Mouse (Mus musculus): ENCODE measurements around the gene Gm45021. TPM values are rescaled to one million over a fixed set of nuclear protein-coding genes. Genes with fewer than 3 reads are reported as not detected.
"Not testable (repeated sequence)": the region's sequence is repeated elsewhere in the genome, so short reads cannot be mapped to it uniquely, and the experiment has no call there.

The Gm45021 gene
- polyA plus RNA-seq, 1 experiment from 2014 or later = not detected

GRCm38 (mm10) chr6:48597233-48597625 lies 7.8 kb downstream of the Gm45021 start:
- ATAC-seq (ENCODE audit: low FRiP score) = no peak
- 96% methylated on average over 27 of the region's 27 CpGs for WGBS
- no peaks in the 10 kb centered on the region for H3K27me3 ChIP-seq (replicated peaks)
- peaks cover 18% of the 10 kb centered on the region for H3K9me3 ChIP-seq (replicated peaks)
- H3K4me1 ChIP-seq = peaks cover 31% of the 10 kb centered on the region
- H3K9ac ChIP-seq (replicated peaks) = no peak overlapping the region
- H3K36me3 ChIP-seq = peaks cover 45% of the 10 kb centered on the region
- no peak overlapping the region for H3K4me2 ChIP-seq
- H3K4me3 ChIP-seq (replicated peaks) = no peak overlapping the region
- H3K27ac ChIP-seq (replicated peaks) = no peak overlapping the region

GRCm38 (mm10) chr6:48600594-48600993 lies 11.2 kb downstream of the Gm45021 start:
- H3K36me3 ChIP-seq = peaks cover 45% of the 10 kb centered on the region
- no peak for ATAC-seq (ENCODE audit: low FRiP score)
- H3K4me2 ChIP-seq = peak overlapping the region; percentile 69; the same call in 1 of the 2 replicates
- H3K27ac ChIP-seq (replicated peaks) = peak overlapping the region; percentile 93
- 95% methylated on average over 1 of the region's 1 CpGs for WGBS
- no peaks in the 10 kb centered on the region for H3K27me3 ChIP-seq (replicated peaks)
- no peak overlapping the region for H3K4me3 ChIP-seq (replicated peaks)
- H3K4me1 ChIP-seq = peaks cover 19% of the 10 kb centered on the region
- 0 out of 2 replicates have a peak overlapping the region, but pooled peaks have one; percentile 74 for H3K9ac ChIP-seq (replicated peaks)
- peaks cover 18% of the 10 kb centered on the region for H3K9me3 ChIP-seq (replicated peaks)

GRCm38 (mm10) chr6:48601271-48602079 lies 12.1 kb downstream of the Gm45021 start, which contains the start of gene Zfp775:
Gene Zfp775, plus strand, starts transcription at chr6:48602063.
- peak within 1 kb of the TSS; percentile 74 for H3K9ac ChIP-seq (replicated peaks)
- WGBS = 3% methylated on average over 42 of the region's 42 CpGs
- peak; percentile 99 for ATAC-seq (ENCODE audit: low FRiP score)
- H3K4me2 ChIP-seq = peak within 1 kb of the TSS; percentile 69
- H3K9me3 ChIP-seq (replicated peaks) = peaks cover 14% of the 10 kb centered on the region
- H3K27me3 ChIP-seq (replicated peaks) = no peaks in the 10 kb centered on the region
- H3K4me3 ChIP-seq (replicated peaks) = peak within 1 kb of the TSS; percentile 73
- peak within 1 kb of the TSS; percentile 93 for H3K27ac ChIP-seq (replicated peaks)
- H3K36me3 ChIP-seq = peaks cover 37% of the 10 kb centered on the region
- peaks cover 19% of the 10 kb centered on the region for H3K4me1 ChIP-seq

DNA sequence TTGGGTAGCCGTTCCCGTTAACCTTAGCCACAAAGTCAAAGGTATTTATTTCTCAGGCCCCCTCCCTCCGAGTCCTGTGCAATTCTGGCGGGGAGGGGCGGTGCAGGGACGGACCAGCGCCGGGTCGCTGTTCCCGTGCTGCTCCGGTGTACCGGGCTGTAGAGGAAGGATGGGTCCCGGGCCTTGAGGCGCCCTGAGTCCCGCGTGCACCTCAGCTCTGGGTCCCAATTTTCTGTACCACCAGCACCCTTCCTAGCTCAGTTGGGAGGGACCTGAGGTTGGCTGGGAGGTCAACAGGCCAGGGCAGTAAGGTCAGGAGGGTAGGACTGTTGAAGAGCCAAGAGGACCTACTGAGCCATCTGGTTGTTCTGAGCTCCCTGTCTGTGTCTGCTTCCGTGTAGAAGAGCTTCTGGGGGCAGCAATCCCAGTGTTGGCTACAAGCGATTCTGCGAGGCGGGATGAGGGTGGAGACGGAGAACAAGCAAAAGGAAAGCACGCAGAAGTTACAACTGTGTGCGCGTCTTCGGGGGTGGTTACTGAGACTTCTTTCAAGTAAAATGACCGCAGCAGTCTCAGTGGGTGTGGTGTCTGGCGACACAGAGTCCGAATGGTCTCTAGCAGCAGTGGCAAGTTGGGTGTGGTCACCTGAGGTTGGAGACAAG lies 12.8 kb downstream of the Gm45021 start:
- ATAC-seq (ENCODE audit: low FRiP score) = peak; percentile 83
- Histone ChIP-seq H3K9me3 (replicated peaks) (peaks cover 7% of the 10 kb centered on the region), H3K4me1 (peaks cover 19% of the 10 kb centered on the region), H3K4me3 (replicated peaks) (peak overlapping the region; percentile 73), H3K9ac (replicated peaks) (peak overlapping the region; percentile 74), H3K36me3 (peaks cover 29% of the 10 kb centered on the region), H3K27ac (replicated peaks) (peak overlapping the region; percentile 93), H3K27me3 (replicated peaks) (no peaks in the 10 kb centered on the region), H3K4me2 (peak overlapping the region; percentile 69)
- under 1% methylated on average over 28 of the region's 28 CpGs for WGBS

- Histone ChIP-seq H3K9me3 (replicated peaks) (no peaks in the 10 kb centered on the region), H3K4me3 (replicated peaks) (no peak overlapping the region), H3K36me3 (peaks cover 3% of the 10 kb centered on the region; the same call in 1 of the 2 replicates), H3K4me2 (no peak overlapping the region), H3K27me3 (replicated peaks) (no peaks in the 10 kb centered on the region), H3K27ac (replicated peaks) (no peak overlapping the region), H3K9ac (replicated peaks) (no peak overlapping the region), H3K4me1 (peaks cover 2% of the 10 kb centered on the region)
- ATAC-seq (ENCODE audit: low FRiP score) = no peak
- 48% methylated on average over 2 of the region's 2 CpGs for WGBS
Observed at GRCm38 (mm10) chr6:48608124-48608523, 18.7 kb downstream of the Gm45021 start.

- Histone ChIP-seq H3K27ac (replicated peaks) (no peak overlapping the region), H3K36me3 (peaks cover 14% of the 10 kb centered on the region), H3K9me3 (replicated peaks) (no peaks in the 10 kb centered on the region), H3K4me2 (no peak overlapping the region), H3K4me3 (replicated peaks) (no peak overlapping the region), H3K4me1 (no peaks in the 10 kb centered on the region), H3K27me3 (replicated peaks) (no peaks in the 10 kb centered on the region), H3K9ac (replicated peaks) (no peak overlapping the region)
- ATAC-seq (ENCODE audit: low FRiP score) = no peak
- WGBS = 58% methylated on average over 7 of the region's 7 CpGs
Observed at GRCm38 (mm10) chr6:48609512-48609911, 20.1 kb downstream of the Gm45021 start.

GRCm38 (mm10) chr6:48610657-48611056 lies 21.2 kb downstream of the Gm45021 start:
- no peaks in the 10 kb centered on the region for H3K4me1 ChIP-seq

GRCm38 (mm10) chr6:48613464-48613863 lies 24.1 kb downstream of the Gm45021 start:
- ATAC-seq (ENCODE audit: low FRiP score) = no peak
- Histone ChIP-seq H3K9me3 (replicated peaks) (no peaks in the 10 kb centered on the region), H3K36me3 (peaks cover 24% of the 10 kb centered on the region), H3K4me1 (no peaks in the 10 kb centered on the region), H3K27me3 (replicated peaks) (no peaks in the 10 kb centered on the region), H3K9ac (replicated peaks) (no peak overlapping the region), H3K4me2 (no peak overlapping the region), H3K4me3 (replicated peaks) (no peak overlapping the region), H3K27ac (replicated peaks) (no peak overlapping the region)
- WGBS = 88% methylated on average over 4 of the region's 4 CpGs

More at GRCm38 (mm10) chr6:48610657-48611056, 21.2 kb downstream of the Gm45021 start:
- ATAC-seq (ENCODE audit: low FRiP score) = no peak
- Histone ChIP-seq H3K9ac (replicated peaks) (no peak overlapping the region), H3K4me2 (no peak overlapping the region), H3K4me3 (replicated peaks) (no peak overlapping the region), H3K27me3 (replicated peaks) (no peaks in the 10 kb centered on the region), H3K36me3 (peaks cover 21% of the 10 kb centered on the region), H3K27ac (replicated peaks) (no peak overlapping the region), H3K9me3 (replicated peaks) (no peaks in the 10 kb centered on the region)
- WGBS = 79% methylated on average over 3 of the region's 3 CpGs

DNA sequence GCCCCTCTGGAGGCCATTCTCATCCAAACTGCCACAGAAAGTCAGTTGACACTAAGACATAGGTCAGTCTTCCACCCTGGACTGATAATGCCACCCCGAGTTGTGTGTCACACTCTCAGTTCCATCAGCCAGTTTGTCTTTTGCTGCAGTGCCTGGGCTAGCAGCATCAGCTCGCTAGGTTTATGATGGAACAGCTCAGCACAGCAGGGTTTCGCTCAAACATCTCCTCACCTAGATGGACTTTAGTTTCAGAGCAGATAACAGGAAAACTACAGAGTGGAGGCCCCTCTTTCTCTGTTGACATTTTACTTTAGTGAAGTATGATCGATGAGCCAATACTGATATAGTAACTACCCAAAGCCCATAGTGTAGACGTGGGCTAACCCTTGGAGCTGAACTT lies 25.3 kb downstream of the Gm45021 start:
- Histone ChIP-seq H3K36me3 (peaks cover 32% of the 10 kb centered on the region), H3K4me1 (no peaks in the 10 kb centered on the region), H3K9ac (replicated peaks) (no peak overlapping the region), H3K9me3 (replicated peaks) (no peaks in the 10 kb centered on the region), H3K4me3 (replicated peaks) (no peak overlapping the region), H3K4me2 (no peak overlapping the region), H3K27ac (replicated peaks) (no peak overlapping the region), H3K27me3 (replicated peaks) (no peaks in the 10 kb centered on the region)
- no peak for ATAC-seq (ENCODE audit: low FRiP score)
- WGBS = 96% methylated on average over 5 of the region's 5 CpGs

GRCm38 (mm10) chr6:48620031-48620430 lies 30.6 kb downstream of the Gm45021 start:
- no peaks in the 10 kb centered on the region for H3K9me3 ChIP-seq (replicated peaks)
- peaks cover 30% of the 10 kb centered on the region for H3K36me3 ChIP-seq
- 96% methylated on average over 30 of the region's 30 CpGs for WGBS
- H3K4me3 ChIP-seq (replicated peaks) = no peak overlapping the region
- H3K9ac ChIP-seq (replicated peaks) = no peak overlapping the region
- no peak for ATAC-seq (ENCODE audit: low FRiP score)
- no peak overlapping the region for H3K4me2 ChIP-seq
- no peaks in the 10 kb centered on the region for H3K27me3 ChIP-seq (replicated peaks)
- H3K27ac ChIP-seq (replicated peaks) = no peak overlapping the region
- H3K4me1 ChIP-seq = no peaks in the 10 kb centered on the region

- H3K4me2 ChIP-seq; H3K27me3 ChIP-seq (replicated peaks); H3K27ac ChIP-seq (replicated peaks); H3K9me3 ChIP-seq (replicated peaks); ATAC-seq (ENCODE audit: low FRiP score); H3K9ac ChIP-seq (replicated peaks); H3K4me3 ChIP-seq (replicated peaks): not testable (repeated sequence)
- WGBS = 87% methylated on average over 8 of the region's 8 CpGs
- H3K4me1 ChIP-seq = peaks cover 11% of the 10 kb centered on the region
- H3K36me3 ChIP-seq = peaks cover 26% of the 10 kb centered on the region
Observed at GRCm38 (mm10) chr6:48622186-48622843, 32.9 kb downstream of the Gm45021 start.
